Mouse (Mus musculus) megakaryocyte progenitor cell, adult 5-6 weeks (primary cell): ENCODE results near the gene Rtn2. TPM values are rescaled to one million over a fixed set of nuclear protein-coding genes. Genes with fewer than 3 reads are reported as not detected.
A peak's percentile ranks its signal among the peaks of the same experiment; 100 is the strongest.

Experiments
- ATAC-seq: replicated peaks from 2 replicates; pipeline ENCODE4 v1.8.0; 2016; ENCODE audit warnings: mild to moderate bottlenecking, moderate TSS enrichment, inconsistent platforms; ENCODE audit not compliant: poor library complexity
- total RNA-seq, 2 experiments: library from RNA; stranded (forward) in 1 of 2; stranded (reverse) in 1 of 2; fragments of 157-497, 149-512 nt in 1 of 2; fragments of 200-1000 nt in 1 of 2; gene quantifications; 2 replicates each; pipeline versions ENCODE4 v1.2.3 to v1.2.4; 2015 to 2017

Gene Rtn2
- total RNA-seq, 2 experiments from 2014 or later, result not detected

DNA sequence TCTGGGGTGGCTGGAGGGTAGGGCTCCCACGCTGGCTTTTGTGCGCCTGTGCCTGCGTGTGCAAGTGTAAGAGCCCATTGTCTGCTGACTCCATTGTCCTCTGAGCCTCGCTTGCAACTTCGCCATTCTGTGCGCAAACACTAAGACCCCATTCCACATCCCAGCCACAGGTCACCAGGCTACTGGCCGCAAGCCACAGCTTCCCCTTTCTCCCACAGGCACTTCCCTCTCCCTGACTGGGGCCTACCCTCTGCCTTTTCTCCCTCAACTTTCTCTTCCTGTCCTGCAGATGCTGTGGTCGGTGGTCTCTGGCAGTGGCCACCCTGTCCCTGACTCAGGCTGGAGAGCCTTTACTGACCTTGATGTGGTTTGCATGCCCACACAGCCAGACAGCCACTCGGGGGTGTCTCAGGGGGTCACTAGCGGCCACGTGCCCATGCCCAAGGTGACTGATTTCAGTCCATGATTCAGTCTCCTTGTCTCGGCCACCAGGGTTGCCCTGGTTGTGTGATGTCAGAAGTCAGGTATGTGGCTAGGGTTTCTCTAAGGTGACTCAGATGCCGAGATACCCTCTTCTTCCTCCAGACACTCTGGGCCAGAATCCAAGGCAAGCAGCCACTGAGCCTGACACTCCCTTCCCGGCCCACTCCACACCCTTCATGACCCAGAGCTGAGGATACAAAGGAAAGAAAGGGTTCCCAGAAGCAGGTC, 34.2 kb downstream of the Rtn2 start:
- peak; percentile 73 for ATAC-seq

DNA sequence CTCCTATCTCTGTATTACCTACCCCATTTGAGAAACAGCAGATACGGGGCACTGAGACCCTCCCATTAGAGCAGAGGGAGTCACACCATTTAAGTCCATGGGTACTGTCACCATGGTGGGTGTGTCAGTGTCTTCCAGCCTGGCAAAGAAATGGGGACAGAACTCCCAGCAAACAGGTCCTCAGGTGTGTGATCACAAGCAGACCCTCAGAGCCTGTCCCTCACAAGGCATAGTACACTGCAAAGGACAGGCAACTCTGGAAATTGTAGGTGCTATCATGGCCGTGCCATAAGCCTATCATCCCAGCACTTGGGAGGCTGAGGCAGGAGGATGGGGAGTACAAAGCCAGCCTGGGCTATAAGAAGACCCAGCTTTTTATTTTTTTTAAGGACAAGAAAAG, 35.8 kb downstream of the Rtn2 start:
- no peak for ATAC-seq

DNA sequence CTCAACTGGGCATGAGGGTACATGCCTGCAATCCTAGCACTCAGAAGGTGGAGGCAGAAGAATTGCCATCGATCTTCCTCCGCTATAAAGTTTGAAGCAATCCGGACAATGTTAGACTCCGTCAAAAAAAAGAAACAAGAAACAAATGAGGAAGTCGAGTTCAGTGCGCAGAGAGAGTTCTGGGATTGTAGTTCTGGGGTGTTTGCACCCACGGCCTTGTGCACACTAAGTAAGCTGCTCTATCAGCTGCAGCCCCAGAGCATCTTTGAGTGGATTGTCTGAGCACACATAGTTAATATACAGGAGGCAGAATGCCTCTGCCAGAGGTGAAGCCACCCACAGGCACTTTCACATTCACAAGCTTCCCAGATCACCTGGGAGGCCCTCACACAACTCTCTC, 36.3 kb downstream of the Rtn2 start:
- no peak for ATAC-seq

DNA sequence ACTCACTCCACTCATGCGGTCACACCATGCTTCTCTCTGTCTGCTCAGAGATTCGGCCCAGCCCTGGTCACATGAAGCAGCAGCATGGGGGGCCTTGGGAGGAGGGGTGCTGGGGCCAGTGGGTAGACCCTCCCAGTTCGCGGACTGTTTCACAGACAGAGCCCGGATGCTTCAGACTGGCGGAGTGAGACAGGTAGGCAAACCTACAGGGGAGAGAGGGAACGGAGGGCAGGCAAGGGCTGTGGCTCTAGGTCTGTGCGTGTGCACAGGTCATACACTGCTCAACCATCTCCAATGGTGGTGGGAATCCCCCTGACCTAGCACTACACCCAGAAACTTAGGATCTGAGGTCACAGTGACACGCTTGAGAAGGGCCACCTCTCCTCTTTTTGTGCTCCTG, 37.0 kb downstream of the Rtn2 start:
- 0 out of 2 replicates have a peak, but pooled peaks have one; percentile 0 for ATAC-seq

DNA sequence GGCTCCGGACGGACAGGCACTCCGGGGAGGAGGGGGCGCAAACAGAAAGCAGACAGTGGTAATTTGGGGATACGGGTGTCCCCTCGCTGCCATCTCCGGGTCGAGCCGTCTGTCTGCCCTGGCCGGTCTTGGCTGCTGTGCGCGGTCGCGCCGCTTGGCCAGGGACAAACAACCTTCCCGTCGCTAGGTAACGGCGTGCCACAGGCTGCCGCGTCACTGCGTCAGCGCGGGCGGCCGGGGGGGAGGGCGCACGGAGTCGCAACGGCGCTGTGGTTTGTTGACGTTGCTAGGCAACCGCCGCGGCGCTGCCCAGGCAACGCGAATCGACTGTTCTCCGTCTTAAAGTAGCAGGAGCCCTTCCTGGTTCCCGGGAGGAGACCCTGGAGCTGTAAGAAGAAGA, 37.5 kb downstream of the Rtn2 start:
- peak; percentile 82 for ATAC-seq

DNA sequence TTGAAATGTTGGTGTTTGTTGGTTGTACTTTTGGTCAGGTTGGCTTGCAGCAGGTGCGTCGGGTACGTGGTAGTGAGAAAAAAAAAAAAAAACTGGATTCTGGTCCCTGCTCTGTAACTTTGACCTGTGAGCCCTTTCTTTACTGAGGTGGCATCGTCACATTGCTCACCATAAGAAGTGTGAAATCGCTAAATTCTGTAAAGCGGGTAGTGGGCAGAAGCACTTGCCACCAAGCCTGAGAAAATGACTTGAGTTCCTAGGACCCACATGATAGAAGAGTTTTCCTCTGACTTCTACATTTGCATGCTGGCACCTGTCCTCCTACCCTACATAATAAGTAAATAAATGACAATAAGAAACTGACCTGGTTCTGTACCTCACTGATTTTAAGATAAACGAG, 38.2 kb downstream of the Rtn2 start:
- ATAC-seq, result no peak

GRCm38 (mm10) chr7:19321464-19321863, 39.0 kb downstream of the Rtn2 start:
- ATAC-seq, result no peak; the same call in 1 of the 2 replicates

DNA sequence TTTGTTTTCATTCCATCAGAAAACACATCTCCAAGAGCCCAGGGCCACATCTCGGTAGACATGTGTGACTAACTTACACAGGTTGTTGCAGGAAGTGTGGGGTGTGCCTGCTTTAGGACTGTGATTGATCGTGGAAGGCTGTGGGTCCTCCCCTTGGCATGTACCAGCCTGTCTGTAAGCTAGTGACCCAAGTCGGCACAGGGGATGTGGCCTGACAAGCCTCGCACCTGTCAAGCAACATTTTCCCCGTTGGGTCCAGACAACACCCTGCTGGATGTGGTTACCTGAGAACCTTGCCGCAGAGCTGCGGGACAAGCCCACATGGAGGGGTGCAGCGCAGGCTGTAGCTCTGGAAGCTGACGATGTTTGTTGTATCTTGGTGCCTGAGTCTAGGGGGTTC, 40.1 kb downstream of the Rtn2 start:
- ATAC-seq, result no peak

- no peak for ATAC-seq
Measured at GRCm38 (mm10) chr7:19324221-19324620, 41.8 kb downstream of the Rtn2 start.

GRCm38 (mm10) chr7:19325262-19326199, 43.1 kb downstream of the Rtn2 start:
- ATAC-seq, result peak; percentile 59

GRCm38 (mm10) chr7:19326359-19326758, 43.9 kb downstream of the Rtn2 start:
- peak; percentile 43 for ATAC-seq

DNA sequence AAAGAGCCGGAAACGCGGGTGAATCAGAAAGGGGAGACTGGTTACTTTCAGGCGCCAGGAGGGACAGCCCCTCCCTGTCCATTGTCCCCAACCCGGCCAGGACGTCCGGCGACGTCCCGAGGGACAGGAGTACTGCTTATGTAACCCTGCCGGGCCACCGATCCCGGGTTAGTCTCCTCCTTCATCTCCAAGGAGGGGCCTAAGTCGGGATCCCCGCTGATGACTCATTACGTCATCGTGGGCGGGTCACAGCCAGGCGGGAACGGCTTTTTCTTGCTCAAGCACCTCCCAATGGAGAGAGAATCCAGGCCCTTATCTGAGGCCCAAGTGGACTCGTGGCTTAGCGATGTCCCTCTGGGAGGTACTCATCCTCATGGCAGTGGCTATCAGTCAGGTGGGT, 44.7 kb downstream of the Rtn2 start:
- ATAC-seq, result peak; percentile 70

GRCm38 (mm10) chr7:19327782-19328181, 45.4 kb downstream of the Rtn2 start:
- ATAC-seq, result no peak

- ATAC-seq, result no peak
Measured at GRCm38 (mm10) chr7:19328425-19328824, 46.0 kb downstream of the Rtn2 start.

GRCm38 (mm10) chr7:19331910-19332309, 49.5 kb downstream of the Rtn2 start:
- no peak for ATAC-seq

DNA sequence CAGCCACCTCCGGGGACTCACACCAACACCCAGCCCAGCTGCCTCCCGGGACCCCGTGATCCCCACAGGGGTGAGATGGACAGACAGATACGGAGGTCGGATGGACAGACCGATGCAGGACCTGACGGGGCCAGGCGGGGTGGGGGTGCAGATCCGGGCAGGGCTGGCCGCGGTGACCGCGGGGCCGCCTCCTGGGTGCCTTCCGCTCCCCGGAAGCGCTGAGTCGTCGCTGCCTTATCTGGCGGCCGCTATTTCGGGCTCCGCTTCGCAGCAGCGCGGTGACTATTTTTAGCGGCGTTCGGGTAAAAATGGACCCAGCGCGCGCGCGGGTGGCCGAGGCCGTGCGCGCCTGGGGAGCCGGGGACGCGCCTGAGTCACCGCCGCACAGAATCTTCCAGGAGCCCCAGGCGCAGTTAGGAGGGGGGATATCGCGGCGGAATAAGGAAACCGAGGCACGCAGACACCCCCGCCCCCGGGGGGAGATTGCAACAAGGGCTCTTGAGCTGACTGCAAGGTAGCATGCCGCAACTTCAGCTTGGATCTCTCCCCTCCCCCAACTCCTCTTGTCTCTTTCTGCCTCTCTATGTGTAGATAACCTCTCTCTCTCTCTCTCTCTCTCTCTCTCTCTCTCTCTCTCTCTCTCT, 50.4 kb downstream of the Rtn2 start:
- peak; percentile 69 for ATAC-seq

DNA sequence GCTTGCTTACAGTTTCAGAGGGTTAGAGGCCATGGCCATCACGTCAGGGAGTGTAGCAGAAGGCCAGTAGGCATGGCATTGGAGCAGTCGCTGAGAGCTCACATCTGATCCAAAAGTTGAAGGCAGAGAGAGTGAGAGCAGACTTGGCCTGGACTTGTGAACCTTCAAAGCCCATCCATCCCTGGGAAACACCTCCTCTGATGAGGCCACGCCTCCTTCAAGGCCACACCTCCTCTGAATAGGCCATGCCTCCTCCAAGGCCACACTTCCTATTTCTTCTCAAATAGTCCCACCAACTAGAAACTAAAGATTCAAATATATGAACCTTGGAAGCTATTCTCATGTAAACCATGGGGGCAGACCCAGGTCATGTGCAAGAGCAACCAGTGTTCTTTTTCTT, 53.2 kb downstream of the Rtn2 start:
- peak; percentile 76 for ATAC-seq

DNA sequence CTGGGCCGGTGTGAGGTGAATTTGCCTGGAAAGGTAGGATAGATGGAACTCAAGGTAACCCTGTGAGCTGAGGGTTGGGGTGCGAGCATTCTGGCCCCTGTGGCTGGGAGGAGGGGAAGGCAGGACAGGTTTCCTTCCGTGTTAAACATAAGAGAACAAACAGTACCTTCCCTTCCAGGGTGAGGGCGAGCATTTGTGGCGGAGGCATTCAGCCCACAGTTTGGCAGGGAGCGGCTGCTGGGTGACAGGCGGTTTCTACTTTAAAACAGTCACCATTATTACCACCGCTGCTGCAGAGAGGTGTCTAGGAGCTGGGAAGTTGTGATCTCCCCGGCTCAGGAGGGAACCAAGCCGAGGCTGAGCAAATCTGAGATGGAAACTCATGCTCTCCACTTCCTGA, 54.7 kb downstream of the Rtn2 start:
- no peak for ATAC-seq

GRCm38 (mm10) chr7:19338060-19338459, 55.6 kb downstream of the Rtn2 start:
- ATAC-seq, result peak; percentile 70

- 0 out of 2 replicates have a peak, but pooled peaks have one; percentile 2 for ATAC-seq
Measured at GRCm38 (mm10) chr7:19338596-19338995, 56.2 kb downstream of the Rtn2 start.

GRCm38 (mm10) chr7:19341250-19341649, 58.8 kb downstream of the Rtn2 start:
- ATAC-seq, result no peak
